Comparison of ENCODE assay signal across 9 mouse cellular contexts in the genomic region with DNA sequence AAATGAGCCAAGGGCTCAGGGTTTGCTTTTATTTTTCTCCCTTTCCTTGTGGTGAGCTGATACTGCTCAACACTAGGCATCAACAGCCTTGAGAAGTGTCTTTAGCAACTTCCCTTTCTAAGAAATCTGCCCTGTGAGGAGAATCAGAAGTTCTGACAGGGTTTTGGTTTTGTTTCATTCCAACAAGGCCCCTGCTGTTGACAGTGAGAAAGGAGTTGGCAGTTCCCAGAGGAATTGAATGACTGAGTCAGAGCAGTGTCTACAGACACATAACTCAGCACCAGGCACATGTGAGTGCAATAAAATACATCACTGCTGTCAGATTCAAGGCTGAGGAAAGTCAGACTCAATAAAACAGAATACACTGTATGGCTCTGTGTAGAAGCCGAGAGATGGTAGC. TPM values are rescaled to one million over a fixed set of nuclear protein-coding genes. Genes with fewer than 3 reads are reported as not detected.
A peak's percentile ranks its signal among the peaks of the same experiment; 100 is the strongest.
DNase-seq lines count a peak whose midpoint lies in the region; TF ChIP-seq lines count a peak whose summit lies in the region.
"Had no signal": no experiment of that assay in that cellular context is flagged by ENCODE, and none has a peak within 500 bp of the region (broad histone marks: within the 10 kb centered on the region; RNA-seq: fewer than 3 reads in every experiment).

No protein-coding gene starts in this region.

- H3K27me3 ChIP-seq in kidney, adult 2 months (replicated peaks; ENCODE audit: control insufficient read depth, insufficient read depth, low read length) = no peaks in the 10 kb centered on the region
- H3K27me3 ChIP-seq in forebrain, embryonic 10.5 days (ENCODE audit: poor library complexity, severe bottlenecking) = no peaks in the 10 kb centered on the region
- H3K27me3 ChIP-seq: heart, embryonic 15.5 days had no signal

- H3K4me1 ChIP-seq in kidney, adult 2 months (ENCODE audit: control insufficient read depth, insufficient read depth, low read length) = peaks cover 16% of the 10 kb centered on the region; the same call in 1 of the 2 replicates
- no peaks in the 10 kb centered on the region for H3K4me1 ChIP-seq in forebrain, embryonic 10.5 days

- WGBS in kidney, adult 2 months = 73% methylated on average over 1 of the region's 1 CpGs
- WGBS in forebrain, embryonic 10.5 days = 98% methylated on average over 1 of the region's 1 CpGs

- no peak for TF ChIP-seq POLR2A in kidney, adult 2 months (IDR thresholded peaks at IDR 0.05; ENCODE audit: low read depth, low read length)

- H3K9me3 ChIP-seq in forebrain, embryonic 10.5 days = no peaks in the 10 kb centered on the region; the same call in 1 of the 2 replicates
- H3K9me3 ChIP-seq: heart, embryonic 15.5 days had no signal

- no peak overlapping the region for H3K27ac ChIP-seq in kidney, adult 2 months (ENCODE audit: insufficient read depth, low read depth, low read length)
- no peak overlapping the region for H3K27ac ChIP-seq in forebrain, embryonic 10.5 days
- H3K27ac ChIP-seq: heart, embryonic 15.5 days had no signal

- peak; percentile 40 for DNase-seq in kidney, adult 2 months
- DNase-seq in kidney, adult 18-20 months = no peak
- peak; percentile 45 for DNase-seq in Muller cell, postnatal 12 days (ENCODE audit: inconsistent ontology term)
- peak; percentile 47 to 55 for DNase-seq in adrenal gland, postnatal 36 days
- DNase-seq in mesoderm, embryonic 11.5 days (ENCODE audit: low read depth, low spot score) = peak; percentile 61
- DNase-seq in forebrain, embryonic 10.5 days (ENCODE audit: extremely low spot score, low spot score) = no peak
- DNase-seq in B cell, adult 2 months = no peak

- no peak overlapping the region for H3K4me3 ChIP-seq in kidney, adult 2 months (ENCODE audit: insufficient read depth, low read depth, low read length)
- no peak overlapping the region for H3K4me3 ChIP-seq in forebrain, embryonic 10.5 days
- H3K4me3 ChIP-seq: heart, embryonic 15.5 days; megakaryocyte, embryonic 14.5 days had no signal

- no peak for TF ChIP-seq CTCF in kidney, adult 2 months (conservative IDR thresholded peaks at IDR 0.05; ENCODE audit: insufficient read depth, insufficient read length, low read depth, low read length)

- H3K36me3 ChIP-seq in kidney, adult 2 months (ENCODE audit: control insufficient read depth, insufficient read depth, low read length) = no peaks in the 10 kb centered on the region
- no peaks in the 10 kb centered on the region for H3K36me3 ChIP-seq in forebrain, embryonic 10.5 days (replicated peaks)
- H3K36me3 ChIP-seq: heart, embryonic 15.5 days had no signal

RNA-seq across cellular contexts. Expression of a gene that starts 16.0 kb away (rescaled TPM):
- polyA plus RNA-seq in kidney, adult 2 months (2012; rRNA removed) = 14.0 and 18.7 TPM in 2 replicates
- total RNA-seq in adrenal gland, postnatal 36 days (2021) = 10 to 100 TPM in 1 of 2 experiments, 1 to 10 TPM in 1; 8.7 to 11.6 TPM
- 1.1 and 1.2 TPM in 2 replicates for polyA plus RNA-seq in forebrain, embryonic 10.5 days (2016; fragmentation: Nextera tagmentation; extraction: Ambion mirVana)

RNA-seq across cellular contexts. Expression of a gene that starts 36.3 kb away (rescaled TPM):
- 13.5 and 15.9 TPM in 2 replicates for polyA plus RNA-seq in kidney, adult 2 months (2012; rRNA removed)
- 1 to 10 TPM; 4.7 to 9.5 TPM for total RNA-seq in adrenal gland, postnatal 36 days (2021)
- 8.9 and 10.5 TPM in 2 replicates for polyA plus RNA-seq in forebrain, embryonic 10.5 days (2016; fragmentation: Nextera tagmentation; extraction: Ambion mirVana)

Comparison
In these comparisons a context has a peak if more than half of its experiments do, and no peak if none do; other contexts are left out.
1. DNase-seq: peak in kidney, adult 2 months (single experiment), Muller cell, postnatal 12 days (single experiment), adrenal gland, postnatal 36 days (2 of 2) and mesoderm, embryonic 11.5 days (single experiment); none in kidney, adult 18-20 months (single experiment), forebrain, embryonic 10.5 days (single experiment) and B cell, adult 2 months (0 of 2).